Mouse (Mus musculus): Measurements from ENCODE around the gene Gramd1a.

- peak; percentile 3 for TF ChIP-seq CTCF (IDR thresholded peaks at IDR 0.05; ENCODE audit: low read depth, low read length)
- TF ChIP-seq EP300 (IDR thresholded peaks at IDR 0.05; ENCODE audit: insufficient read depth, low read depth, low read length), result peak; percentile 77
Measured at GRCm38 (mm10) chr7:31168412-31168811, 12.7 kb upstream of the Gramd1a start.
